Mouse (Mus musculus): Measurements from ENCODE around the gene Lats1.

DNA sequence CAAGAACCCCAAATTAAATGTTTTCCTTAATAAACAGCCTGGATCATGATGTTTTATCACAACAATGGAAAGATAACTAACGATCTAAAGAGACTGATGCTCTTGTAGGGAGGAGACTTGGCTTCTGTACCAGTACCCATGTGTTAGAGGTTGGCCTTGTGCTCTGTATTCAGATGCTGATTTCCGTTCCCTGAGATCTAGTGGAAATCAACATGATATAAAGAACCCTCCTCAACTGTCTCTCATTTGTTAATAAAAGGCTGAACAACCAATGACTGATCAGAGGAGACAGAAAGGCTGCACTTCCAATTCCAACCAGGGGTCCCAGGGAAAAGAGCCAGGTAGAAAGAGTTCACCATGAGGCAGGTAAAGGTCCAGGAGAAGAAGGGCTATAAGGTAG is 35.1 kb upstream of the Lats1 start:
- TF ChIP-seq POLR2A (IDR thresholded peaks at IDR 0.05; ENCODE audit: control insufficient read depth, extremely low read depth, insufficient read depth, low read length, poor library complexity) (no peak), CTCF (IDR thresholded peaks at IDR 0.05; ENCODE audit: borderline replicate concordance, control insufficient read depth, extremely low read depth, insufficient read depth, low read length, poor library complexity) (no peak)
